Mouse (Mus musculus) spleen, postnatal 4 days (tissue): Measurements from ENCODE around the gene Nmnat3.

Experiments
- DNase-seq, 2 experiments: peaks; one replicate each; pipeline ENCODE4 v3.0.0; 2022; ENCODE audit warnings: low spot score in 2 of 2

Gene Nmnat3

GRCm38 (mm10) chr9:98361047-98361446, 73.8 kb downstream of the Nmnat3 start:
- no peak for DNase-seq

- no peak for DNase-seq
Measured at GRCm38 (mm10) chr9:98366075-98366474, 78.8 kb downstream of the Nmnat3 start.

DNA sequence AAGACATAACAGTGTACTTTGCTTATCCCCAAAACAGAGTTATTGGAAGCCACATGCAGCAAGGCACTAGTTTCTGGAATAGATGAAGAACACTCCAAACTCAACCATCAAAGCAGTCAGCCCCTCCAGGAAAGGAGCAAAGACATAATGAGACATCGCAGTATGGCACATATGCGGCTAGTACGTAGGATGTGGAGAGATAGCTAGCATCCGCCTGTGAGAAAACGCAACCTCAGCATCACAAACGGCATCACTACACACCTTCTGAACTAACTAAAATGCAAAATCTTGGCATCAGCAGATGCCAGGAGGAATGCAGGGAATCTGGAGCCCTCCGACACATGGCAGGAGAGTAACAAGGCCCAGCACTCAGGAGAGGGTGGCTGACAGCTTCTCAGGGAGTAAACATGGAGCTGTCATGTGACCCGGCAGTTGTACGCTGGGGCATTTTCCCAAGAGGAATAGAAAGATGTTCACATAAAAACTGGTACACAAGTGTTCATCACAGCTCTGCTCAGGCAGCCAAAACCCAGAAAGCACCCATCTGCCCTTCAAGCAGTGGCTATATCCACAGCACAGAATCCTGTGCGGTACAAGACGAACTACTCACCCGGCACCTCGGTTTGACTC, 80.2 kb downstream of the Nmnat3 start:
- DNase-seq, result no peak

DNA sequence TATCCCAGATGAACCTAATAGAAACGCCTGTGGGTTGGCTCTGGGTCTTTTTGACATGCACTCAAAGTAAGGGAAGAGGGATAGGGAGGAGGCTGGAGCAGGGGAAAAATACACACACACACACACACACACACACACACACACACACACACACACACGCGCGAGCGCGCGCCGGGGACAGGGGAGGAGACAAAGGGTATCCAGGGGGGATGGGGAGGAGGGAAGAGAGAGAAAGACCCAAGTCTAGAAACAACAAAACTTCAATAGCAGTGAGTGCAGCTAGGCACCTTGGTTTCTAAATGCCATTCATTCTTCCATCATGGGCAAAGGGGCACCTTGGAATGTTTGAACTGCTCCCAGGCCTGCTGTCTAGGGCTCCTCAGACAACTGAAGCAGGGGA, 82.5 kb downstream of the Nmnat3 start:
- no peak for DNase-seq

DNA sequence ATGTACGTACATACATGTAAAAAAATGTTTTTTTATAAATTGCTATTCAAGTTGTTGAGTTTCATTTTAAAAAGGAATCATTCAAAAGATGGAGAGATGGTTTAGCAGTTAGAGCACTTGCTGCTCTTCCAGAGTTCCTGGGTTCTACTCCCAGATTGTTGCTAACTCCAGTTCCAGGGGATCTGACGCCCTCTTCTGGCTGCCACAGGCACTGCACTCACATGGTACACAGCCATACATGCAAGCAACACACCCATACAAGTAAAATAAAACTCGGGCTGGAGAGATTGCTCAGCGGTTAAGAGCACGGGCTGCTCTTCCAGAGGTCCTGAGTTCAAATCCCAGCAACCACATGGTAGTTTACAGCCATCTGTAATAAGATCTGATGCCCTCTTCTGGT, 86.1 kb downstream of the Nmnat3 start:
- no peak for DNase-seq

DNA sequence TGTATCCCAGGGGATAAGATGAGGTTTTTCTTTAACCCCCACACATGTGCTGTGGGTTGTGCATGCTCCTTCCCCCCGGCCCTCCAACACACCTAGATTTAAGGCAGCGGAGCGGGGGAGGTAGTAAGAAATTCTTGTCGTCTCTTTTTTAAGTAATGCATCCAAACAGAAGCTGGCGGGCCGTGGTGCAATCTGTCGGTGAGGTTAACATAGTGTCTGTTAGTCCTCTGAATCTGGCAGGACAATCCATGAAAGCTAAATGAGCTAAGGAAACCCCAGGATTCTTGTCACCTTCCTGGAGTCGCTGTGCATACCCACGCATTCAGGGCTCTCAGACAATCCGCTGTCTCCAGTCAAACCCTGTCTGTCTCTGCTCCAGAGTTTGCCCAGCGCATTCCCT, 87.7 kb downstream of the Nmnat3 start:
- DNase-seq, result no peak

DNA sequence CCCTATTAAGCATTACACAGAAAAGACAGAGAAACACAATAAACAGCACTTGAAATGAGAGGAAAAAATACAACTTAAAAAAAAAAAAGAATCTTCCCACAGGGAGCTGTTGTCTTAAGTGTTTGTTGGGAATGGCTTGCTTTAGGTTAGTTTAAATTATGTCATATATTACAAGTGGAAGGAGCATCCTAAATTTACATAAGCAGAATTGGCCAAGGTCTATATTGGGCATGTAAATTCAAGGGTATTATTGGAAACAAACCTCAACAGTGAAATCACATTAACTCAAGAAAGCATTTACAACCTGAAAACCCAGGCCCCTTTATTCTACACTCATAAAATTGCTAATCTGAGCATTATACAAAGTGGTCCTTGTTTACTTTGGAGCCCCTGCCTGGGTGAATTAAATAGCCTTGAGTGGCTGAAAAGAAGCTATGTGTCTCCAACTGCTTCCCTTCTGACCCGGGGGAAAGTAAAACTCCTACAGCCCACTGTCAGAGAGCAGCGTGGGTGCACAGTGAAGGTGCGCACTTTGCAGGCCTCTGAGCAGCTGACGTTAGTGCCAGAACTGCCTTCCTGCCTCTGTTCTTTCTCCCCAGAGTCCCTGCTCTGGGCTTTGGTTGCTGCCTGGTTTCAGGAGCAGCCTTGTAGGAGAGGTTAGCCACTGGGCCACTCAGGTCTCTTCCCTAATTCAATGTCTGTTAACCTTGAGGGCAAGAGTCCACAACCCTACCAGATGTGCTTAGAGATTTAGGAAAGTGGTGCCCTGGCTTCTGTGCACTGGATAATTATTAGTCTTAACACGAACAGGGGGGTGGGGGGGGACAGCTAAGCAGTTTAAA, 88.3 kb downstream of the Nmnat3 start:
- DNase-seq, result no peak

GRCm38 (mm10) chr9:98379736-98380135, 92.5 kb downstream of the Nmnat3 start:
- DNase-seq, result no peak

- DNase-seq, result no peak
Measured at GRCm38 (mm10) chr9:98380593-98380992, 93.4 kb downstream of the Nmnat3 start.

DNA sequence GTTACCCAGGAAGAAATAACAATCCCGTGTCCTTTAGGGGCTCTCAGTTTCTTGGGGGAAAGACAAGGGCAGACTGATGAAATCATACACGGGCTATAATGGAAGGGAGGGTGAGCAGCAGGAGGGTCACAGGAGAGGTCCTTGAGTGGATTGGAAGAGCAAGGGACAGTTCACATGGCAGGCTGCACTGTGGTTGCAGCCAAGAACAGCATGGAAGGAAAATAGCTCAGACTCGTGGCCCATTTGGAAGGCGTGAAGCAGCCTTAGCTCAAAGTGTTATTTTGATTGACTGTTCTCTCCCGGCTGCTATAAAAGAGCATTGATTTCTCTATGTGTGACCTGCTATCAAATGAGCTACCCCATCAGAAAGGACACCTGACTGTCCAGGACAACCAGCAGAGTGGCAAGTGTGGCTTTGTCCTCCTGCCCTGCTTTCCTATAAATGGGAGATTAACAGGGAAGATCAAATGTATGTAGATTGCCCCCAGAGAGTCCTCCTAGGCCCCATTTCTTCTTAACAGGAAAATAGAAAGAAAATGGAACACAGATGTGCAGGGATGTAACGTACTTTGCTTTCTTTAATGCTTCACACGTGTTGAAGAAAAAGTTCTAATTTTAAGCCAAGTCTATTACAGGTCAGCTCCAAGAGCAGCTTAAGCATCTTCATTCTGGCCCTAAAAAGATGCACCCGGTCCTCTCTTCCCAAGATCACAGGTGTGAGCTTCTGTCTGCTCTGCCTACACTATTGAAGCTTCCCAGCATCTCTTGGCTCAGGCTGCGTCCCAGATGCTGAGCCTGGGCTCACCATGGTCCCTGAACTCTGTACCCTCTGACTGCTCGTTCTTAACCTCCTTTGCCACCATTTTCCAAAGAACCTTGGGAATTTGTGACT, 100.8 kb downstream of the Nmnat3 start:
- no peak for DNase-seq

GRCm38 (mm10) chr9:98388633-98388965, 101.4 kb downstream of the Nmnat3 start:
- no peak for DNase-seq

- no peak for DNase-seq
Measured at GRCm38 (mm10) chr9:98393496-98393895, 106.3 kb downstream of the Nmnat3 start.

DNA sequence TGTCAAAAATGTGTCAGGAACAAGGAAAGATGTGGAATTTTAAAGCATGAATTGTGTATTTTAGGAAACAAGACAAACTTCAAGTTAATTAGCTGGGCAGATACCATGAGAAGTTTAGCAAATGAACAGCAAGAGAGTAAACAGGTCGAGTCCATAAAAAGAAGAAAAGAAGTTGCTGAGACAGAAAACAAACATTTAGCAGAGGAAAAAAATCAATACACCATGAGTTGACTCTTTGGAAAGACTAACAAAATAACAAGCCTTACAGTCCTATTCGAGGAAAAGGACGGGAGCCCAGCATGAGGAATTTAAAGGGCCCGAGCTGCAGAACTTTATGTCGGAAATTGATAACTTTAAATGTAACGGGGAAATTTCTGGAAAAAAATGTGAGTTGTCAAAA, 110.0 kb downstream of the Nmnat3 start:
- DNase-seq, result no peak

- DNase-seq, result no peak
Measured at GRCm38 (mm10) chr9:98397866-98398265, 110.6 kb downstream of the Nmnat3 start.

GRCm38 (mm10) chr9:98400185-98400894, 113.1 kb downstream of the Nmnat3 start:
- DNase-seq, result no peak

- no peak for DNase-seq
Measured at GRCm38 (mm10) chr9:98401611-98402010, 114.4 kb downstream of the Nmnat3 start.

DNA sequence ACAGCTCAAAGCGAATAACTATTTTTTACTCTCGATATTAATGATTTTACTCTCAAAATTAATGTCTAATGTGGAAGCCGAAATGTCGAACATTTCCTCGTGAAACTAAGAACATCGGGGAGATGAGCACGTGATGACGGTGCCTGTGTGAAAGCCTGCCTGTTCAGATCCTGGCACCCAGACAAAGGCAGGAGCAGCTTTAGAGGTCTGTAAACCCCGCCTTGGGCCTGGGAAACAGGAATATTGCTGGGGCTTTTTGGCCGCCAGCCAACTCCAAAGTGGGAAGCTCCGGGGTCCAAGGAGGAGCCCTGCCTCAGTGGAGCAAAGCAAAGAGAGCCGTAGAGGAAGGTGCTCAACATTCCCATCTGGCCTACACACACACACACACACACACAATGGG, 120.5 kb downstream of the Nmnat3 start:
- DNase-seq, result no peak

GRCm38 (mm10) chr9:98409137-98409536, 121.9 kb downstream of the Nmnat3 start:
- DNase-seq, result peak; percentile 62 to 84

DNA sequence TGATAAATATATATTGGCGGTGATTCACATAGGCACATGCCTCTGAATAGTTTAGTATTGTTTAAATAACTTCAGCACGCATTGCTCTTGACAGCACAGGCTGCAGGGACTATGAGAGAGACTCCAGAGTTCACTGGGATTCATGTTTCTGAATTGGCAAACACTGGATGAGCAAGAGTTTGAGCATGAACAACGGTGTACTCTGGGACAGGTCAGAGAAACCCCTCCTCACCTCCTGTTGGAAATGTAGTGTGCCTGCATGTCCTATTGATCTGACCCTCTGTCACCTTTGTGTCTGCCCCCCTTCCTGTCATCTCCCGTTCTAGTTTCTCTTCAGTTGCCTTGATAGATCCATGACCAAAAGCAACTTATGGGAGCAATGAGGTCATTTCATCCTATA, 128.2 kb downstream of the Nmnat3 start:
- DNase-seq, result no peak

- DNase-seq, result no peak
Measured at GRCm38 (mm10) chr9:98417919-98418318, 130.7 kb downstream of the Nmnat3 start.

DNA sequence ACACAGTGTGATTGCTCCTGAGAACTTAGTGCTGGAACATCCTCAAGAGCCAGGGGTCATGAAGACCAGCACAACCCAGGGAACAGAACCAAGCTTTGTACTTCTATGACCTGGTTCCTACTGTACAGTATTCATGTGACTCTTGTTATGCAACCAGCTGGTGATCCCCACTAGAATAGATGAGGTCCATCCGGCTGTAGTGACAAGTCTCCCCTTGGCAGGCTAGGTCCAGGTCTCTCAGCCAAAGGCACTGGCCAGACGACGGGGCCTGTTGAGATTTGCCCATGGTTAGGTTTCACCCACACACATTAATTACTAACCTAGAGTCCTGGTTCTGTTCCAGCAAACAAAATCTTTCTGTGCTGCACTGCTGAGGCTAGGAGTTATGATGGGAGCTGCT, 131.1 kb downstream of the Nmnat3 start:
- no peak for DNase-seq

DNA sequence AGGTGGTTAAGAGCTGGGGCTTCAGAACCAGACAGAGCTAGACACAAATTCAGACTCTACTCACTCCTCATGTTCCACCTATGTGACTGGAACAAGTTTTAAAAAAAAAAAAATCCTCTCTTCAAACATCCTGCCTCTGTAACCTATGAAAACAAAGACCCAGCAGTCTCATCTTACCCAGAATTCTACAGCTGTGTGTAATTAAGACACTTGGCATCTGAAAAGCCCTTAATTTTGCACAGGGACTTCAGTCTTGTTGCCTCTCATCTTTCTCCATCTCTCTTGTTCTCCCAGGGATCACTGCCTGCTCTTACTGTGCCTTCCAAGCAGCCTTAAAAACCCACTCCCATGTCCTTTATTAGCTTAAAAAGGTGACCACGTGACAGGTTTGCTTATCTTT, 133.4 kb downstream of the Nmnat3 start:
- no peak for DNase-seq
